Mouse (Mus musculus) hindbrain, postnatal 0 days (tissue): Measurements from ENCODE around the gene Them7. TPM values are rescaled to one million over a fixed set of nuclear protein-coding genes. Genes with fewer than 3 reads are reported as not detected.

Experiments
- ATAC-seq: fragments of 200-750 bp; cut with Nextera tagmentation; 2 replicates; pipeline ENCODE4 v1.8.0; 2017; ENCODE audit warnings: mild to moderate bottlenecking, moderate TSS enrichment, moderate library complexity
- DNase-seq: peaks from one replicate; pipeline ENCODE4 v3.0.0-alpha.2; 2015; ENCODE audit warnings: low spot score
- H3K27ac ChIP-seq: fragments of 300-500 bp; sonication (generic); 2 replicates; pipeline ENCODE4 v1.5.1; 2014; ENCODE audit warnings: mild to moderate bottlenecking
- H3K27me3 ChIP-seq: fragments of 300-500 bp; sonication (generic); 2 replicates; pipeline ENCODE4 v1.6.1; 2014; ENCODE audit warnings: low read length, mixed read lengths; ENCODE audit not compliant: insufficient read depth
- H3K36me3 ChIP-seq: fragments of 300-500 bp; sonication (generic); 2 replicates; pipeline ENCODE4 v1.6.1; 2014; ENCODE audit warnings: low read length, mixed read lengths; ENCODE audit not compliant: insufficient read depth
- H3K4me1 ChIP-seq: fragments of 300-500 bp; sonication (generic); 2 replicates; pipeline ENCODE4 v1.6.1; 2014; ENCODE audit warnings: antibody characterized with exemption, low read length, mixed read lengths; ENCODE audit not compliant: insufficient read depth
- H3K4me2 ChIP-seq: fragments of 300-500 bp; sonication (generic); 2 replicates; pipeline ENCODE4 v1.6.1; 2014; ENCODE audit warnings: low read depth, mild to moderate bottlenecking, low read length, moderate library complexity, mixed read lengths
- H3K4me3 ChIP-seq: fragments of 300-500 bp; sonication (generic); 2 replicates; pipeline ENCODE4 v1.5.1; 2014; ENCODE audit warnings: low read length
- H3K9ac ChIP-seq: fragments of 300-500 bp; sonication (generic); replicated peaks from 2 replicates; pipeline ENCODE4 v1.6.1; 2014; ENCODE audit warnings: mild to moderate bottlenecking, low read length, moderate library complexity, mixed read lengths
- H3K9me3 ChIP-seq: fragments of 300-500 bp; sonication (generic); 2 replicates; pipeline ENCODE4 v1.6.1; 2016; ENCODE audit warnings: low read length, mixed read lengths
- CTCF ChIP-seq: IDR thresholded peaks from 2 replicates; pipeline ENCODE4 v1.5.1; 2016; ENCODE audit warnings: antibody characterized with exemption, control low read depth, low read depth
- WGBS: fragments of 180-500 bp; shearing (Covaris S2); extraction: QIAGEN DNeasy Blood & Tissue Kit; methylation state at CpG from one replicate; pipeline ENCODE4 v1.1.7; 2014; 5-methylcytosine and 5-hydroxymethylcytosine counted together
- polyA plus RNA-seq: library from polyadenylated mRNA; unstranded; fragments of >200 nt; fragmentation: Nextera tagmentation; extraction: Ambion mirVana; gene quantifications from 2 replicates; pipeline ENCODE4 v1.2.1, GENCODE M21; 2015
- total RNA-seq: library from RNA; depleted of rRNA; stranded (reverse); fragments of >200 nt; gene quantifications from 2 replicates; pipeline ENCODE4 v1.2.3, GENCODE M21; 2014

The Them7 gene
- total and polyA plus RNA-seq, 2 experiments from 2014 or later = 0.15 TPM; not detected in 1

- DNase-seq (no peak), ATAC-seq (no peak)
- Histone ChIP-seq H3K4me1 (no peaks in the 10 kb centered on the region), H3K27me3 (no peaks in the 10 kb centered on the region), H3K36me3 (no peaks in the 10 kb centered on the region), H3K4me2 (no peak overlapping the region), H3K9ac (no peak overlapping the region), H3K4me3 (no peak overlapping the region), H3K9me3 (no peaks in the 10 kb centered on the region), H3K27ac (no peak overlapping the region)
- no peak for TF ChIP-seq CTCF
- 68% methylated on average over 3 of the region's 3 CpGs for WGBS
Observed at GRCm38 (mm10) chr2:105313077-105313476, 89.0 kb downstream of the Them7 start.

- Histone ChIP-seq H3K4me2 (no peak overlapping the region), H3K27me3 (no peaks in the 10 kb centered on the region), H3K4me1 (no peaks in the 10 kb centered on the region), H3K9ac (no peak overlapping the region), H3K36me3 (no peaks in the 10 kb centered on the region), H3K27ac (no peak overlapping the region), H3K9me3 (no peaks in the 10 kb centered on the region), H3K4me3 (no peak overlapping the region)
- DNase-seq (no peak), ATAC-seq (peak; percentile 69)
- TF ChIP-seq CTCF = no peak
- 49% methylated on average over 13 of the region's 13 CpGs for WGBS
Observed at GRCm38 (mm10) chr2:105317556-105318184, 93.5 kb downstream of the Them7 start.

GRCm38 (mm10) chr2:105326067-105326466 lies 101.9 kb downstream of the Them7 start:
- no peak overlapping the region for H3K9ac ChIP-seq
- H3K4me2 ChIP-seq = no peak overlapping the region
- no peak overlapping the region for H3K27ac ChIP-seq
- H3K4me1 ChIP-seq = no peaks in the 10 kb centered on the region
- H3K27me3 ChIP-seq = no peaks in the 10 kb centered on the region
- ATAC-seq = no peak
- 0 out of 2 replicates have a peak, but pooled peaks have one; percentile 7 for TF ChIP-seq CTCF
- no peak overlapping the region for H3K4me3 ChIP-seq
- no peaks in the 10 kb centered on the region for H3K9me3 ChIP-seq
- H3K36me3 ChIP-seq = no peaks in the 10 kb centered on the region
- WGBS = 88% methylated on average over 5 of the region's 5 CpGs
- no peak for DNase-seq

GRCm38 (mm10) chr2:105330024-105330423 lies 105.9 kb downstream of the Them7 start:
- TF ChIP-seq CTCF = no peak
- DNase-seq = peak; percentile 45
- no peak overlapping the region for H3K27ac ChIP-seq
- no peak overlapping the region for H3K4me3 ChIP-seq
- 0 out of 2 replicates have a peak, but pooled peaks have one; percentile 31 for ATAC-seq
- no peaks in the 10 kb centered on the region for H3K27me3 ChIP-seq
- H3K36me3 ChIP-seq = no peaks in the 10 kb centered on the region
- H3K9me3 ChIP-seq = no peaks in the 10 kb centered on the region
- no peaks in the 10 kb centered on the region for H3K4me1 ChIP-seq
- no peak overlapping the region for H3K9ac ChIP-seq
- WGBS = 63% methylated on average over 4 of the region's 4 CpGs
- no peak overlapping the region for H3K4me2 ChIP-seq

- no peaks in the 10 kb centered on the region for H3K36me3 ChIP-seq
- TF ChIP-seq CTCF = no peak
- H3K27ac ChIP-seq = no peak overlapping the region
- no peak overlapping the region for H3K9ac ChIP-seq
- H3K27me3 ChIP-seq = no peaks in the 10 kb centered on the region
- no peak overlapping the region for H3K4me3 ChIP-seq
- no peak overlapping the region for H3K4me2 ChIP-seq
- 58% methylated on average over 8 of the region's 8 CpGs for WGBS
- DNase-seq = no peak
- H3K4me1 ChIP-seq = no peaks in the 10 kb centered on the region
- no peaks in the 10 kb centered on the region for H3K9me3 ChIP-seq
- no peak for ATAC-seq
Observed at GRCm38 (mm10) chr2:105333107-105333506, 109.0 kb downstream of the Them7 start.

- 20% methylated on average over 10 of the region's 10 CpGs for WGBS
Observed at GRCm38 (mm10) chr2:105333976-105334713, 110.0 kb downstream of the Them7 start.

GRCm38 (mm10) chr2:105335661-105336060 lies 111.5 kb downstream of the Them7 start:
- H3K36me3 ChIP-seq = no peaks in the 10 kb centered on the region
- TF ChIP-seq CTCF = no peak
- no peak overlapping the region for H3K9ac ChIP-seq
- H3K27ac ChIP-seq = no peak overlapping the region
- DNase-seq (no peak), ATAC-seq (no peak)
- no peaks in the 10 kb centered on the region for H3K9me3 ChIP-seq
- H3K4me1 ChIP-seq = no peaks in the 10 kb centered on the region
- 46% methylated on average over 2 of the region's 2 CpGs for WGBS
- no peak overlapping the region for H3K4me2 ChIP-seq
- H3K4me3 ChIP-seq = no peak overlapping the region
- no peaks in the 10 kb centered on the region for H3K27me3 ChIP-seq

More at GRCm38 (mm10) chr2:105333976-105334713, 110.0 kb downstream of the Them7 start:
- DNase-seq (peak; percentile 92), ATAC-seq (peak; percentile 88)
- Histone ChIP-seq H3K36me3 (no peaks in the 10 kb centered on the region), H3K4me2 (peak overlapping the region; percentile 16; the same call in 1 of the 2 replicates), H3K9me3 (no peaks in the 10 kb centered on the region), H3K27me3 (no peaks in the 10 kb centered on the region), H3K4me1 (no peaks in the 10 kb centered on the region), H3K9ac (no peak overlapping the region), H3K4me3 (no peak overlapping the region), H3K27ac (no peak overlapping the region)
- TF ChIP-seq CTCF = peak; percentile 95
